Comparison of ENCODE assay signal across 8 mouse cellular contexts in genomic region chr11:69579128-69580017, GRCm38 (mm10). TPM values are rescaled to one million over a fixed set of nuclear protein-coding genes. Genes with fewer than 3 reads are reported as not detected.
DNase-seq lines count a peak whose midpoint lies in the region; ATAC-seq and TF ChIP-seq lines count a peak whose summit lies in the region.

No protein-coding gene starts in this region.

- TF ChIP-seq POLR2A in brain, embryonic 14.5 days (IDR thresholded peaks at IDR 0.05; ENCODE audit: borderline replicate concordance, extremely low read depth, insufficient read depth, insufficient read length, poor library complexity, severe bottlenecking), result peak; percentile 45; the same call in 1 of the 2 replicates
- no peak for TF ChIP-seq POLR2A in liver, adult 2 months (IDR thresholded peaks at IDR 0.05; ENCODE audit: extremely low read depth, insufficient read depth, low read length)
- peak; percentile 38 for TF ChIP-seq POLR2A in myocyte (IDR thresholded peaks at IDR 0.05; ENCODE audit: insufficient read length, low read depth)

- peak; percentile 98 for TF ChIP-seq CTCF in C2C12 (IDR thresholded peaks at IDR 0.05; ENCODE audit: control insufficient read depth, insufficient read depth, insufficient read length)
- peak; percentile 100 for TF ChIP-seq CTCF in brain, embryonic 14.5 days (IDR thresholded peaks at IDR 0.05; ENCODE audit: borderline replicate concordance, extremely low read depth, insufficient read depth, insufficient read length)
- peak; percentile 99 for TF ChIP-seq CTCF in liver, adult 2 months (IDR thresholded peaks at IDR 0.05; ENCODE audit: low read depth, low read length)

- 2% methylated on average over 39 of the region's 39 CpGs for whole genome bisulfite sequencing in heart, embryonic 11.5 days (ENCODE audit: insufficient replicate concordance)
- under 1% methylated on average over 39 of the region's 39 CpGs for WGBS in kidney, embryonic 16.5 days
- WGBS in liver, adult 2 months, result 1% methylated on average over 39 of the region's 39 CpGs

- H3K9me3 ChIP-seq in erythroblast, embryonic 14.5 days (ENCODE audit: control insufficient read depth, low read length), result no peaks in the 10 kb centered on the region
- no peaks in the 10 kb centered on the region for H3K9me3 ChIP-seq in heart, embryonic 11.5 days (replicated peaks; ENCODE audit: control insufficient read depth, low read length)
- no peaks in the 10 kb centered on the region for H3K9me3 ChIP-seq in kidney, embryonic 16.5 days (ENCODE audit: low read length)

- H3K36me3 ChIP-seq in C2C12 (ENCODE audit: control insufficient read depth, insufficient read depth) (peaks cover 50% of the 10 kb centered on the region), myocyte (ENCODE audit: control insufficient read depth, insufficient read depth) (peaks cover under 1% of the 10 kb centered on the region)
- peaks cover 58% of the 10 kb centered on the region for H3K36me3 ChIP-seq in erythroblast, embryonic 14.5 days (ENCODE audit: control insufficient read depth)
- 0 out of 2 replicates have a peak, but pooled peaks cover 2% of the 10 kb centered on the region for H3K36me3 ChIP-seq in heart, embryonic 11.5 days (ENCODE audit: control insufficient read depth, insufficient read depth, low read length)
- H3K36me3 ChIP-seq in kidney, embryonic 16.5 days (ENCODE audit: insufficient read depth, low read length), result 0 out of 2 replicates have a peak, but pooled peaks cover 4% of the 10 kb centered on the region
- no peaks in the 10 kb centered on the region for H3K36me3 ChIP-seq in liver, adult 2 months (ENCODE audit: control insufficient read depth, insufficient read depth, low read length)
- no peaks in the 10 kb centered on the region; the same call in 1 of the 2 replicates for H3K36me3 ChIP-seq in splenic B cell, adult 2 months (ENCODE audit: control insufficient read depth, insufficient read depth, low read length, poor library complexity, severe bottlenecking)

- peaks cover 89% of the 10 kb centered on the region for H3K79me2 ChIP-seq in C2C12 (ENCODE audit: control insufficient read depth, insufficient read depth)
- H3K79me2 ChIP-seq in liver, adult 2 months (ENCODE audit: control insufficient read depth, insufficient read depth, low read length), result peaks cover 16% of the 10 kb centered on the region
- H3K79me2 ChIP-seq in myocyte (ENCODE audit: control insufficient read depth, insufficient read depth), result peaks cover 77% of the 10 kb centered on the region

- peak; percentile 99 for DNase-seq in brain, embryonic 14.5 days (ENCODE audit: low read depth)
- DNase-seq in liver, adult 2 months (ENCODE audit: extremely low read depth, low read depth, low spot score), result peak; percentile 90
- peak; percentile 94 for DNase-seq in splenic B cell, adult 2 months (ENCODE audit: low read depth, low spot score)

- H3K9ac ChIP-seq in heart, embryonic 11.5 days (ENCODE audit: low read depth, low read length), result peak overlapping the region; percentile 76
- peak overlapping the region; percentile 83 for H3K9ac ChIP-seq in kidney, embryonic 16.5 days (replicated peaks; ENCODE audit: low read length)
- peak overlapping the region; percentile 74 for H3K9ac ChIP-seq in liver, adult 2 months (ENCODE audit: low read depth, low read length)

- peak overlapping the region; percentile 89 for H3K4me2 ChIP-seq in heart, embryonic 11.5 days
- peak overlapping the region; percentile 89 for H3K4me2 ChIP-seq in kidney, embryonic 16.5 days (replicated peaks; ENCODE audit: low read depth, low read length)
- H3K4me2 ChIP-seq in myocyte (ENCODE audit: low read depth), result peak overlapping the region; percentile 97

- peak; percentile 76 for ATAC-seq in heart, embryonic 11.5 days (replicated peaks; ENCODE audit: insufficient number of reproducible peaks, low FRiP score, low TSS enrichment)
- ATAC-seq in kidney, embryonic 16.5 days (ENCODE audit: low FRiP score, low TSS enrichment), result peak; percentile 92

- peaks cover 76% of the 10 kb centered on the region for H3K79me3 ChIP-seq in C2C12 (ENCODE audit: low read depth)

- H3K27me3 ChIP-seq in C2C12 (ENCODE audit: control insufficient read depth, insufficient read depth, insufficient read length) (no peaks in the 10 kb centered on the region), myocyte (ENCODE audit: control insufficient read depth, insufficient read depth, insufficient read length) (no peaks in the 10 kb centered on the region)
- no peaks in the 10 kb centered on the region for H3K27me3 ChIP-seq in erythroblast, embryonic 14.5 days (ENCODE audit: control insufficient read depth)
- no peaks in the 10 kb centered on the region for H3K27me3 ChIP-seq in heart, embryonic 11.5 days (ENCODE audit: control insufficient read depth, insufficient read depth, low read length)
- no peaks in the 10 kb centered on the region for H3K27me3 ChIP-seq in kidney, embryonic 16.5 days (ENCODE audit: insufficient read depth, low read length)
- no peaks in the 10 kb centered on the region for H3K27me3 ChIP-seq in liver, adult 2 months (ENCODE audit: control insufficient read depth, insufficient read depth, low read length)
- no peaks in the 10 kb centered on the region for H3K27me3 ChIP-seq in splenic B cell, adult 2 months (ENCODE audit: control insufficient read depth, insufficient read depth, low read length, poor library complexity, severe bottlenecking)

- peaks cover 78% of the 10 kb centered on the region for H3K4me1 ChIP-seq in erythroblast, embryonic 14.5 days (ENCODE audit: control insufficient read depth)
- peaks cover 33% of the 10 kb centered on the region for H3K4me1 ChIP-seq in heart, embryonic 11.5 days (ENCODE audit: control insufficient read depth, insufficient read depth, low read length)
- peaks cover 25% of the 10 kb centered on the region for H3K4me1 ChIP-seq in kidney, embryonic 16.5 days (ENCODE audit: insufficient read depth, low read length)
- H3K4me1 ChIP-seq in liver, adult 2 months (ENCODE audit: control insufficient read depth, insufficient read depth, low read length), result peaks cover 6% of the 10 kb centered on the region

- H3K4me3 ChIP-seq in C2C12 (ENCODE audit: insufficient read depth, poor library complexity, severe bottlenecking) (peak overlapping the region; percentile 98), myocyte (peak overlapping the region; percentile 99)
- peak overlapping the region; percentile 85 for H3K4me3 ChIP-seq in erythroblast, embryonic 14.5 days (replicated peaks)
- peak overlapping the region; percentile 60 for H3K4me3 ChIP-seq in heart, embryonic 11.5 days (ENCODE audit: low read depth, low read length)
- H3K4me3 ChIP-seq in kidney, embryonic 16.5 days (ENCODE audit: low read length), result peak overlapping the region; percentile 94
- H3K4me3 ChIP-seq in liver, adult 2 months (ENCODE audit: insufficient read depth, low read depth, low read length), result peak overlapping the region; percentile 84

- peak overlapping the region; percentile 88 for H3K27ac ChIP-seq in heart, embryonic 11.5 days (ENCODE audit: low read depth, low read length)
- H3K27ac ChIP-seq in kidney, embryonic 16.5 days (ENCODE audit: low read length), result peak overlapping the region; percentile 99
- peak overlapping the region; percentile 75 for H3K27ac ChIP-seq in liver, adult 2 months (replicated peaks; ENCODE audit: insufficient read depth, low read depth, low read length)

- peak overlapping the region; percentile 85 for H3ac ChIP-seq in C2C12 (ENCODE audit: control insufficient read depth, insufficient read length, low read depth)
- H3ac ChIP-seq in myocyte (ENCODE audit: control insufficient read depth, insufficient read length), result peak overlapping the region; percentile 79

RNA-seq across cellular contexts. Expression of gene Wrap53, which starts 0.7 kb away (rescaled TPM):
- polyA plus RNA-seq in C2C12 (2012; fragmentation: generic; extraction: Trizol) (21.9 TPM), myocyte (2012; fragmentation: generic; extraction: Trizol) (9.1 TPM)
- 20.9 and 27.0 TPM in 2 replicates for polyA plus RNA-seq in brain, embryonic 14.5 days (2012; rRNA removed)
- polyA plus RNA-seq in erythroblast, embryonic 14.5 days (2012), result 3.8 and 7.2 TPM in 2 replicates
- polyA plus RNA-seq in heart, embryonic 11.5 days (2014; fragmentation: Nextera tagmentation; extraction: Ambion mirVana), result 20.3 and 22.9 TPM in 2 replicates
- polyA plus RNA-seq in kidney, embryonic 16.5 days (2015; fragmentation: Nextera tagmentation; extraction: Ambion mirVana), result 29.3 and 30.3 TPM in 2 replicates
- 5.6 and 6.4 TPM in 2 replicates for total RNA-seq in liver, adult 2 months (2014; rRNA removed)
- 10.7 and 11.2 TPM in 2 replicates for polyA plus RNA-seq in liver, adult 2 months (2012; rRNA removed)

RNA-seq across cellular contexts. Expression of gene Trp53, which starts 0.8 kb away (rescaled TPM):
- polyA plus RNA-seq in C2C12 (2012; fragmentation: generic; extraction: Trizol) (226 TPM), myocyte (2012; fragmentation: generic; extraction: Trizol) (119 TPM)
- polyA plus RNA-seq in brain, embryonic 14.5 days (2012; rRNA removed), result 93.6 and 131 TPM in 2 replicates
- 4.1 and 4.3 TPM in 2 replicates for polyA plus RNA-seq in erythroblast, embryonic 14.5 days (2012)
- polyA plus RNA-seq in heart, embryonic 11.5 days (2014; fragmentation: Nextera tagmentation; extraction: Ambion mirVana), result 103 and 107 TPM in 2 replicates
- polyA plus RNA-seq in kidney, embryonic 16.5 days (2015; fragmentation: Nextera tagmentation; extraction: Ambion mirVana), result 191 and 205 TPM in 2 replicates
- 3.7 and 6.2 TPM in 2 replicates for total RNA-seq in liver, adult 2 months (2014; rRNA removed)
- polyA plus RNA-seq in liver, adult 2 months (2012; rRNA removed), result 23.5 and 35.4 TPM in 2 replicates

RNA-seq across cellular contexts. Expression of gene Efnb3, which starts 19.4 kb away (rescaled TPM):
- polyA plus RNA-seq in C2C12 (2012; fragmentation: generic; extraction: Trizol) (0.61 TPM), myocyte (2012; fragmentation: generic; extraction: Trizol) (0.36 TPM)
- polyA plus RNA-seq in brain, embryonic 14.5 days (2012; rRNA removed), result 187 and 206 TPM in 2 replicates
- 0.15 and 0.20 TPM in 2 replicates for polyA plus RNA-seq in erythroblast, embryonic 14.5 days (2012)
- 15.2 and 19.0 TPM in 2 replicates for polyA plus RNA-seq in heart, embryonic 11.5 days (2014; fragmentation: Nextera tagmentation; extraction: Ambion mirVana)
- 11.8 and 12.6 TPM in 2 replicates for polyA plus RNA-seq in kidney, embryonic 16.5 days (2015; fragmentation: Nextera tagmentation; extraction: Ambion mirVana)
- total RNA-seq in liver, adult 2 months (2014; rRNA removed), result under 0.01 TPM in 1 of 2 replicates, not detected in the other
- 0.11 and 0.17 TPM in 2 replicates for polyA plus RNA-seq in liver, adult 2 months (2012; rRNA removed)

RNA-seq across cellular contexts. Expression of gene Atp1b2, which starts 26.4 kb away (rescaled TPM):
- polyA plus RNA-seq in C2C12 (2012; fragmentation: generic; extraction: Trizol) (0.20 TPM), myocyte (2012; fragmentation: generic; extraction: Trizol) (6.6 TPM)
- polyA plus RNA-seq in brain, embryonic 14.5 days (2012; rRNA removed), result 44.3 and 74.7 TPM in 2 replicates
- 8.1 and 9.1 TPM in 2 replicates for polyA plus RNA-seq in erythroblast, embryonic 14.5 days (2012)
- polyA plus RNA-seq in heart, embryonic 11.5 days (2014; fragmentation: Nextera tagmentation; extraction: Ambion mirVana), result 31.0 and 36.2 TPM in 2 replicates
- 12.3 and 14.3 TPM in 2 replicates for polyA plus RNA-seq in kidney, embryonic 16.5 days (2015; fragmentation: Nextera tagmentation; extraction: Ambion mirVana)
- 0.18 and 0.20 TPM in 2 replicates for total RNA-seq in liver, adult 2 months (2014; rRNA removed)
- 0.40 and 0.46 TPM in 2 replicates for polyA plus RNA-seq in liver, adult 2 months (2012; rRNA removed)

RNA-seq across cellular contexts. Expression of gene Dnah2, which starts 30.5 kb away (rescaled TPM):
- polyA plus RNA-seq in C2C12 (2012; fragmentation: generic; extraction: Trizol) (0.14 TPM), myocyte (2012; fragmentation: generic; extraction: Trizol) (0.24 TPM)
- 4.7 and 5.2 TPM in 2 replicates for polyA plus RNA-seq in brain, embryonic 14.5 days (2012; rRNA removed)
- 0.04 TPM in 1 of 2 replicates, not detected in the other for polyA plus RNA-seq in erythroblast, embryonic 14.5 days (2012)
- 0.20 and 1.3 TPM in 2 replicates for polyA plus RNA-seq in heart, embryonic 11.5 days (2014; fragmentation: Nextera tagmentation; extraction: Ambion mirVana)
- polyA plus RNA-seq in kidney, embryonic 16.5 days (2015; fragmentation: Nextera tagmentation; extraction: Ambion mirVana), result 0.69 and 0.90 TPM in 2 replicates
- total RNA-seq in liver, adult 2 months (2014; rRNA removed), result under 0.01 and 0.09 TPM in 2 replicates
- polyA plus RNA-seq in liver, adult 2 months (2012; rRNA removed), result 0.02 TPM in 2 replicates

Comparison
In these comparisons a context has a peak if more than half of its experiments do, and no peak if none do; other contexts are left out.
1. Peak in every context shown above with its lines: DNase-seq, ATAC-seq, H3K4me3 ChIP-seq and H3K27ac ChIP-seq.